Mouse (Mus musculus): ENCODE measurements around the gene Cdhr2. TPM values are rescaled to one million over a fixed set of nuclear protein-coding genes. Genes with fewer than 3 reads are reported as not detected.

Gene Cdhr2
- polyA plus RNA-seq, 1 experiment from 2014 or later: not detected

DNA sequence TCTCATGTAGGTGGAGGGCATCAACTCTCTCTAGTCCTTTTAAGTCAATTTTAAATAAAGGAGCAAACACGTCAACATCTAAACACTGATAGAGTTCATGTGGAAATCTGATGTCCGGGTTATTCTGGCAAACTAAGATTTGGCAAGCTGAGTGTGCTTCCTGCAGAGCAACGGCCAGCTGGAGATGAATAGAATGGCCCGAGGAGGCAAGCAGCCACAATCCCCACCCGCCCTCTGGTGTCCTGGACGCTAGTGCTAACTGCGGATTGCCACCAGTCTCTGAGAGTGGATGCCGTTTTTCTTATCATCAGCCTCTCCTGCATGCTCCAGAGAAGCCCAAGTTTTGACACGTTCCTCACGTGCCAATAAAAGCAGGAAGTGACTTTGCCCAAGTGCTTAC, 45.6 kb downstream of the Cdhr2 start:
- peaks cover 7% of the 10 kb centered on the region; the same call in 1 of the 2 replicates for H3K4me1 ChIP-seq (replicated peaks; ENCODE audit: control insufficient read depth, insufficient read depth, low read length)
- 29% methylated on average over 10 of the region's 10 CpGs for WGBS
- H3K27ac ChIP-seq (ENCODE audit: low read length): no peak overlapping the region
- H3K36me3 ChIP-seq (ENCODE audit: control insufficient read depth, insufficient read depth, low read length): no peaks in the 10 kb centered on the region
- H3K9me3 ChIP-seq (ENCODE audit: control insufficient read depth, low read length): no peaks in the 10 kb centered on the region
- H3K27me3 ChIP-seq (ENCODE audit: control insufficient read depth, insufficient read depth, low read depth, low read length): peaks cover 25% of the 10 kb centered on the region
- no peak overlapping the region for H3K4me3 ChIP-seq (ENCODE audit: low read length)
- ATAC-seq (ENCODE audit: low read depth): no peak
- no peak overlapping the region for H3K4me2 ChIP-seq (ENCODE audit: low read depth, low read length)
- no peak overlapping the region for H3K9ac ChIP-seq (ENCODE audit: low read length)

- peaks cover 25% of the 10 kb centered on the region for H3K27me3 ChIP-seq (ENCODE audit: control insufficient read depth, insufficient read depth, low read depth, low read length)
- no peaks in the 10 kb centered on the region for H3K9me3 ChIP-seq (ENCODE audit: control insufficient read depth, low read length)
- H3K4me1 ChIP-seq (replicated peaks; ENCODE audit: control insufficient read depth, insufficient read depth, low read length): peaks cover 7% of the 10 kb centered on the region; the same call in 1 of the 2 replicates
- no peak overlapping the region for H3K27ac ChIP-seq (ENCODE audit: low read length)
- H3K36me3 ChIP-seq (ENCODE audit: control insufficient read depth, insufficient read depth, low read length): no peaks in the 10 kb centered on the region
- no peak overlapping the region for H3K4me3 ChIP-seq (ENCODE audit: low read length)
- WGBS: 71% methylated on average over 8 of the region's 8 CpGs
- no peak overlapping the region for H3K9ac ChIP-seq (ENCODE audit: low read length)
- ATAC-seq (ENCODE audit: low read depth): no peak
- H3K4me2 ChIP-seq (ENCODE audit: low read depth, low read length): no peak overlapping the region
Observed at GRCm38 (mm10) chr13:54748190-54748589, 46.9 kb downstream of the Cdhr2 start.

DNA sequence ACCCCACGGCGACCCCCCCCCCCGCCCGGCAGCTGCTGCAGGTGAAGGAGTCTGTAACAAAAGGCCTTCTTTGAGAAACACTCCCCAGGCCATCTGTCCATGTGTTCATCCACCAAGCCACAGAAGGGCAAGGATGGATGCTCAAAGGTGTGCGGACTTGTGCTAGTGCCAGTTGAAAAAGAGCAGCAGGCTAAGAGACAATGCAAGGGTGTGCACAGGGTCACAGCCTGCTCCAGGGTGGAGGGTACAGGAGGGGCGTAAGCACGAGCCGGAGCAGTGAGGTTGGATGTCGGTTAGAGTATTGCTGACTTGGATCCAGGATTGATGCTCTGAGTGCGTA, 47.4 kb downstream of the Cdhr2 start:
- Histone ChIP-seq H3K9ac (ENCODE audit: low read length) (no peak overlapping the region), H3K27me3 (ENCODE audit: control insufficient read depth, insufficient read depth, low read depth, low read length) (peaks cover 25% of the 10 kb centered on the region), H3K9me3 (ENCODE audit: control insufficient read depth, low read length) (no peaks in the 10 kb centered on the region), H3K36me3 (ENCODE audit: control insufficient read depth, insufficient read depth, low read length) (no peaks in the 10 kb centered on the region), H3K4me2 (ENCODE audit: low read depth, low read length) (no peak overlapping the region), H3K27ac (ENCODE audit: low read length) (no peak overlapping the region), H3K4me1 (replicated peaks; ENCODE audit: control insufficient read depth, insufficient read depth, low read length) (peaks cover 7% of the 10 kb centered on the region; the same call in 1 of the 2 replicates), H3K4me3 (ENCODE audit: low read length) (no peak overlapping the region)
- ATAC-seq (ENCODE audit: low read depth): no peak
- WGBS: 36% methylated on average over 10 of the region's 10 CpGs

DNA sequence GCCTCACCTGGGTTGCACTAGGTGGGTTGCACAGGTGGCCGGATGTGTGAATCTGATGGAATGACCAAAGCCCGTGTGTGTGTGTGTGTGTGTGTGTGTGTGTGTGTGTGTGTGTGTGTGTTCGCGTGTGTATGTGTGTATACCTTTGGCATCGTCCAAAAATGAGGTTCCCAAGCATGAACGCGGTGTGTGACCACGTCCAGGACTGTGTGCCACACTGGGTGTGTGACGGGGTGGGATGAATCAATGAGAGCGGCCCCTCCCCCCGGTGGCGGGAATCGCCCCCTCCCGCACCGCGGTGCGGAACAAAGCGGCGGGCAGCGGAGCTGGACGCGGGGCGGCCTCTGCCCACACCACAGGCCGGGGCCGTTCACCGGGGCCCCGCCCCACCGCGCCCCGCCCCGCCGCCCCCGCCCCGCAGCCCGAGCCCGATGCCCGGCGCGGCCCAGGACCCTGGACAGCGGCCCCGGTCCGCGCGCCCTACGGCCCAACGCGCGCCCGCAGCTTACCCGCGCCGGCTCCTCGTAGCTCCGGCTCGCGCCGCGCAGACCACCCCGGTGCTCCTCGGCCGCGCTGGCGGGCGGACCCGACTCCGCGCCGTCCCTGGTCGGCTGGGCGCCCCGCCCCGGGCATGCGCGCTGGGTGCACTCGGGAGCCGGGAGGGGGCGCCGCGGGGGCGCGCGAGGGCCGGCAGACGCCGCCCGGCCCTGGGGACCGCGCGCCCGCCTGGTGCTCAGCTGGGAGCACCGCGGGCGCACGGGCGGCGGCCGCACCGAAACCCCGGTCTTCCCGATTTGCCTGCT, 48.0 kb downstream of the Cdhr2 start:
- peak overlapping the region; percentile 58 for H3K4me3 ChIP-seq (ENCODE audit: low read length)
- H3K27me3 ChIP-seq (ENCODE audit: control insufficient read depth, insufficient read depth, low read depth, low read length): peaks cover 25% of the 10 kb centered on the region
- no peaks in the 10 kb centered on the region for H3K9me3 ChIP-seq (ENCODE audit: control insufficient read depth, low read length)
- 2% methylated on average over 18 of the region's 100 CpGs for WGBS
- H3K9ac ChIP-seq (ENCODE audit: low read length): no peak overlapping the region
- H3K4me1 ChIP-seq (replicated peaks; ENCODE audit: control insufficient read depth, insufficient read depth, low read length): peaks cover 7% of the 10 kb centered on the region; the same call in 1 of the 2 replicates
- peak; percentile 85 for ATAC-seq (ENCODE audit: low read depth)
- peak overlapping the region; percentile 95 for H3K4me2 ChIP-seq (ENCODE audit: low read depth, low read length)
- H3K27ac ChIP-seq (ENCODE audit: low read length): no peak overlapping the region
- no peaks in the 10 kb centered on the region for H3K36me3 ChIP-seq (ENCODE audit: control insufficient read depth, insufficient read depth, low read length)

DNA sequence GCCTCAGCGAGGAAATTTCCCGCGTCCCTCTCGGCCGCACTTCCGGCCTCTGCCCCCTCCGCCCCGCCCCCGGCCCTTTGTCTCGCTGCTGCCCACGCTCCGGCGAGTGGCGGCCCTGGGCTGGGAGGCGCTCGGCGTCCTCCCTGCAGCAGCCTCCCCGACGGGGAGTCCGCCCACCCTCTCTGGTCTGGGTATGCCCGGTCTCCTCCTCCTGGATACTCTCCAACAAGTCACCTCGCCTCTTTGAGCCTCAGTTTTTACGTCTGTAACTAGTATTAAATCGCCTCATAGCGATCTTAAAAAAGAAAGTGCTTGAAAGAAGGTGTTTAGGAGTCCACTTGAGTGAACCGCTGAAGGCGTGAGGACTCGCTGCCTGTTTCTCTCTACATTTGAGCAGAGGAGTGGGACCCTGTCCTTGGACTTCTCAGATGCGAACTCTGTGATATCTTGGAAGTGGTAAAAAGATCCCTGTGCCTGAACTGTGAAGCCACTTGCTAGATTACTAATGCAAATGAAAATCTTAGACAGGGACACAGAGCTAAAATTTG, 48.7 kb downstream of the Cdhr2 start, which contains the start of gene Gprin1:
Gene Gprin1 (minus strand): TSS at position 11 of the 548 bp plus-strand sequence.
- Histone ChIP-seq H3K9ac (ENCODE audit: low read length) (no peak within 1 kb of the TSS), H3K9me3 (ENCODE audit: control insufficient read depth, low read length) (no peaks in the 10 kb centered on the region), H3K4me3 (ENCODE audit: low read length) (peak within 1 kb of the TSS; percentile 58), H3K4me1 (replicated peaks; ENCODE audit: control insufficient read depth, insufficient read depth, low read length) (peaks cover 7% of the 10 kb centered on the region; the same call in 1 of the 2 replicates), H3K27me3 (ENCODE audit: control insufficient read depth, insufficient read depth, low read depth, low read length) (peaks cover 25% of the 10 kb centered on the region), H3K27ac (ENCODE audit: low read length) (no peak within 1 kb of the TSS), H3K4me2 (ENCODE audit: low read depth, low read length) (peak within 1 kb of the TSS; percentile 95), H3K36me3 (ENCODE audit: control insufficient read depth, insufficient read depth, low read length) (no peaks in the 10 kb centered on the region)
- peak; percentile 54 for ATAC-seq (ENCODE audit: low read depth)
- WGBS: 2% methylated on average over 26 of the region's 29 CpGs

DNA sequence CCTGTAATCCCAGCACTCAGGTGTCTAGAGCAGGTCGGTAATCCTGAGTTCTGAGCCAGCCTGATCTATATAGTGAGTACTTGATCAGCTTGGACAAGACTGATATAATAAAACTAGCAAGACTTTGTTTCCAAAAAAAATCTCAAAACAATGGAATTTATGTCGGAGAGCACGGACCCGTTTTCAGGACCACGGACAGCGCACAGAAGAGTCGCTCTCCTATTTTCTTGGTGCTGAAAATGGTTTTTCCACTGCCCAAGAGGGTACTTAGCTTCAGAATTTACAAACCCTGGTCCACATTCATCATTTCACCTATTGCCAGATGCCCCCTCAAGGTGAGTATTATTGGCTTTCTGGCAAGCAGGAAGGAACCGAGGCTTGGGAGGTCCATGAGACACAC, 49.4 kb downstream of the Cdhr2 start:
- Histone ChIP-seq H3K9me3 (ENCODE audit: control insufficient read depth, low read length) (no peaks in the 10 kb centered on the region), H3K4me3 (ENCODE audit: low read length) (no peak overlapping the region), H3K9ac (ENCODE audit: low read length) (no peak overlapping the region), H3K36me3 (ENCODE audit: control insufficient read depth, insufficient read depth, low read length) (no peaks in the 10 kb centered on the region), H3K27me3 (ENCODE audit: control insufficient read depth, insufficient read depth, low read depth, low read length) (peaks cover 25% of the 10 kb centered on the region), H3K4me2 (ENCODE audit: low read depth, low read length) (no peak overlapping the region), H3K27ac (ENCODE audit: low read length) (no peak overlapping the region), H3K4me1 (replicated peaks; ENCODE audit: control insufficient read depth, insufficient read depth, low read length) (peaks cover 7% of the 10 kb centered on the region; the same call in 1 of the 2 replicates)
- WGBS: under 1% methylated on average over 8 of the region's 8 CpGs
- ATAC-seq (ENCODE audit: low read depth): no peak

GRCm38 (mm10) chr13:54752656-54753055, 51.4 kb downstream of the Cdhr2 start:
- WGBS: 65% methylated on average over 10 of the region's 10 CpGs
- no peak overlapping the region for H3K4me3 ChIP-seq (ENCODE audit: low read length)

GRCm38 (mm10) chr13:54753733-54754132, 52.5 kb downstream of the Cdhr2 start:
- H3K4me1 ChIP-seq (replicated peaks; ENCODE audit: control insufficient read depth, insufficient read depth, low read length): peaks cover 18% of the 10 kb centered on the region
- H3K4me2 ChIP-seq (ENCODE audit: low read depth, low read length): no peak overlapping the region
- H3K27me3 ChIP-seq (ENCODE audit: control insufficient read depth, insufficient read depth, low read depth, low read length): peaks cover 19% of the 10 kb centered on the region
- ATAC-seq (ENCODE audit: low read depth): no peak
- H3K4me3 ChIP-seq (ENCODE audit: low read length): no peak overlapping the region
- no peak overlapping the region for H3K27ac ChIP-seq (ENCODE audit: low read length)
- H3K9ac ChIP-seq (ENCODE audit: low read length): no peak overlapping the region
- 58% methylated on average over 6 of the region's 6 CpGs for WGBS
- H3K9me3 ChIP-seq (ENCODE audit: control insufficient read depth, low read length): no peaks in the 10 kb centered on the region
- H3K36me3 ChIP-seq (ENCODE audit: control insufficient read depth, insufficient read depth, low read length): no peaks in the 10 kb centered on the region

More at GRCm38 (mm10) chr13:54752656-54753055, 51.4 kb downstream of the Cdhr2 start:
- no peaks in the 10 kb centered on the region for H3K36me3 ChIP-seq (ENCODE audit: control insufficient read depth, insufficient read depth, low read length)
- H3K27me3 ChIP-seq (ENCODE audit: control insufficient read depth, insufficient read depth, low read depth, low read length): peaks cover 25% of the 10 kb centered on the region
- peaks cover 9% of the 10 kb centered on the region for H3K4me1 ChIP-seq (replicated peaks; ENCODE audit: control insufficient read depth, insufficient read depth, low read length)
- H3K27ac ChIP-seq (ENCODE audit: low read length): no peak overlapping the region
- no peaks in the 10 kb centered on the region for H3K9me3 ChIP-seq (ENCODE audit: control insufficient read depth, low read length)
- no peak overlapping the region for H3K9ac ChIP-seq (ENCODE audit: low read length)
- ATAC-seq (ENCODE audit: low read depth): no peak
- H3K4me2 ChIP-seq (ENCODE audit: low read depth, low read length): no peak overlapping the region

DNA sequence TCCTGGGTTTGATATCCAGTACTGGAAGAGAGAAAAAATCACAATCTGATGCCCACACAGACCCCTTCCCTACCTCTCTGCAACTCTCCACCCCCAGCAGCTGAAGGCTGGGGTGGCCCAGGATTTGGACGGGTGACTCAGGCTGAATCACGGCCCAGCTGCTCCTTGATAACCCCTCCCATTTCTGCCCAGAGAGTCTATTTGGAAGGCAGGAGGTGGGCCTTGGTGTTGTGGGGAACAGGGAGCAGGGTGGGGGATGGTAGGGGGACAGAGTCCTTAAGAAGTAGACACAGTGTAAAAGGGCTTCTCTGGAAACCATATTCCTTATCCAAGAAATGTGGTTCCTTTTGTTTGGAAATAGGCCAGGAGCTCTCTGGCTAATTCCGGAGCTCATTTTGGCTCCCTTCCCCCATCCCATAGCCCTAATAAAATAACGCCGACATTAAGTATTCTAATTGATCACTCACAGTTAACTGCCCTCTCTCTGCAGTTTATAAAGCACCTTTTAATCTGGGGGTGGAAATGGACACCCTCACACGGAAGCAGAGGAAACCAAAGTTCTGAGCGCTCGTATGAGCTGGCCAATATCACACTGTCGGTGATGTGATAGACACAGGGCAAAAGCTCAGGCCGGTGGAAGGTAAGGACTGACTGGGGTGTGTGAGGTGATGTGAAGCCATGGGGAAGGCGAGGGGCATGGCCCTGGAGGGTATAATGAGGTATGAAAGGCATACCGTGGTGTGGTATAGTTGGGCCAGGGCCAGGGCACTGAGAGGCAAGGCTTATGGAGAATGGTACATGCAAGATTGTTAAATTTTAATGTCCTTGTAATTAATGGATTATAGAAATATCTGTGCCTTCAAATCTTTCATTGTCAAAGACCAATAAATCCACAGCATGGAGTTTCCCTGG, 53.2 kb downstream of the Cdhr2 start:
- WGBS: 34% methylated on average over 12 of the region's 12 CpGs
- no peak overlapping the region for H3K27ac ChIP-seq (ENCODE audit: low read length)
- H3K9me3 ChIP-seq (ENCODE audit: control insufficient read depth, low read length): no peaks in the 10 kb centered on the region
- no peak for ATAC-seq (ENCODE audit: low read depth)
- H3K27me3 ChIP-seq (ENCODE audit: control insufficient read depth, insufficient read depth, low read depth, low read length): peaks cover 20% of the 10 kb centered on the region
- H3K9ac ChIP-seq (ENCODE audit: low read length): no peak overlapping the region
- H3K4me2 ChIP-seq (ENCODE audit: low read depth, low read length): no peak overlapping the region
- no peaks in the 10 kb centered on the region for H3K36me3 ChIP-seq (ENCODE audit: control insufficient read depth, insufficient read depth, low read length)
- H3K4me1 ChIP-seq (replicated peaks; ENCODE audit: control insufficient read depth, insufficient read depth, low read length): peaks cover 16% of the 10 kb centered on the region
- no peak overlapping the region for H3K4me3 ChIP-seq (ENCODE audit: low read length)

Data from lung, embryonic 16.5 days (tissue).